Mouse (Mus musculus) forelimb bud, embryonic 11.5 days (tissue): ENCODE results near the gene Pros1.

ENCODE experiments used
- DNase-seq: peaks from one replicate; pipeline ENCODE4 v3.0.0-alpha.2; 2012; ENCODE audit warnings: low read depth, low spot score

Gene Pros1

GRCm38 (mm10) chr16:62860140-62860539 is 6.0 kb downstream of the Pros1 start:
- no peak for DNase-seq

- DNase-seq = no peak
Observed at GRCm38 (mm10) chr16:62861455-62861854, 7.3 kb downstream of the Pros1 start.

- DNase-seq = no peak
Observed at GRCm38 (mm10) chr16:62872688-62873117, 18.6 kb downstream of the Pros1 start.

GRCm38 (mm10) chr16:62873180-62873579 is 19.1 kb downstream of the Pros1 start:
- no peak for DNase-seq

- no peak for DNase-seq
Observed at GRCm38 (mm10) chr16:62874065-62874464, 20.0 kb downstream of the Pros1 start.

- no peak for DNase-seq
Observed at GRCm38 (mm10) chr16:62895824-62896223, 41.7 kb downstream of the Pros1 start.

- DNase-seq = no peak
Observed at GRCm38 (mm10) chr16:62911364-62911763, 57.3 kb downstream of the Pros1 start.

GRCm38 (mm10) chr16:62912246-62912645 is 58.1 kb downstream of the Pros1 start:
- DNase-seq = no peak

- DNase-seq = no peak
Observed at GRCm38 (mm10) chr16:62915530-62915929, 61.4 kb downstream of the Pros1 start.

GRCm38 (mm10) chr16:62922245-62922644 is 68.1 kb downstream of the Pros1 start:
- DNase-seq = no peak

GRCm38 (mm10) chr16:62931341-62931740 is 77.2 kb downstream of the Pros1 start:
- DNase-seq = no peak

- DNase-seq = no peak
Observed at GRCm38 (mm10) chr16:62936316-62936715, 82.2 kb downstream of the Pros1 start.

- DNase-seq = peak; percentile 90
Observed at GRCm38 (mm10) chr16:62940388-62941003, 86.4 kb downstream of the Pros1 start.

GRCm38 (mm10) chr16:62941763-62942162 is 87.7 kb downstream of the Pros1 start:
- no peak for DNase-seq

GRCm38 (mm10) chr16:62942418-62943410 is 88.6 kb downstream of the Pros1 start:
- DNase-seq = no peak

GRCm38 (mm10) chr16:62958485-62958884 is 104.4 kb downstream of the Pros1 start:
- DNase-seq = no peak

GRCm38 (mm10) chr16:62964361-62964763 is 110.3 kb downstream of the Pros1 start:
- peak; percentile 60 for DNase-seq

- no peak for DNase-seq
Observed at GRCm38 (mm10) chr16:62971673-62972332, 117.7 kb downstream of the Pros1 start.

GRCm38 (mm10) chr16:62974926-62975325 is 120.8 kb downstream of the Pros1 start:
- DNase-seq = no peak
